Mouse (Mus musculus): ENCODE data around the gene Gm10271. TPM values are rescaled to one million over a fixed set of nuclear protein-coding genes. Genes with fewer than 3 reads are reported as not detected.

The Gm10271 gene
- polyA plus RNA-seq, 1 experiment: not detected

GRCm38 (mm10) chr10:116914586-116914985, 57.8 kb downstream of the Gm10271 start:
- Histone ChIP-seq H3K4me3 (ENCODE audit: insufficient read depth, low read length) (no peak overlapping the region), H3K27ac (ENCODE audit: insufficient read depth, low read length) (no peak overlapping the region), H3K4me1 (ENCODE audit: control insufficient read depth, insufficient read depth, low read length) (no peaks in the 10 kb centered on the region)
- TF ChIP-seq CTCF (IDR thresholded peaks at IDR 0.05; ENCODE audit: extremely low read depth, insufficient read depth, low read length): no peak
- no peak for TF ChIP-seq POLR2A (IDR thresholded peaks at IDR 0.05; ENCODE audit: extremely low read depth, insufficient read depth, low read length)

GRCm38 (mm10) chr10:116913647-116914273, 58.6 kb downstream of the Gm10271 start:
- Histone ChIP-seq H3K4me1 (ENCODE audit: control insufficient read depth, insufficient read depth, low read length) (no peaks in the 10 kb centered on the region), H3K4me3 (ENCODE audit: insufficient read depth, low read length) (no peak overlapping the region), H3K27ac (ENCODE audit: insufficient read depth, low read length) (no peak overlapping the region)
- TF ChIP-seq CTCF (IDR thresholded peaks at IDR 0.05; ENCODE audit: extremely low read depth, insufficient read depth, low read length) (no peak), POLR2A (IDR thresholded peaks at IDR 0.05; ENCODE audit: extremely low read depth, insufficient read depth, low read length) (no peak)

GRCm38 (mm10) chr10:116912850-116913249, 59.6 kb downstream of the Gm10271 start:
- H3K4me1 ChIP-seq (ENCODE audit: control insufficient read depth, insufficient read depth, low read length): no peaks in the 10 kb centered on the region
- no peak overlapping the region for H3K4me3 ChIP-seq (ENCODE audit: insufficient read depth, low read length)
- no peak overlapping the region for H3K27ac ChIP-seq (ENCODE audit: insufficient read depth, low read length)
- TF ChIP-seq POLR2A (IDR thresholded peaks at IDR 0.05; ENCODE audit: extremely low read depth, insufficient read depth, low read length): no peak
- TF ChIP-seq CTCF (IDR thresholded peaks at IDR 0.05; ENCODE audit: extremely low read depth, insufficient read depth, low read length): no peak

- TF ChIP-seq POLR2A (IDR thresholded peaks at IDR 0.05; ENCODE audit: extremely low read depth, insufficient read depth, low read length) (no peak), CTCF (IDR thresholded peaks at IDR 0.05; ENCODE audit: extremely low read depth, insufficient read depth, low read length) (no peak)
- Histone ChIP-seq H3K4me1 (ENCODE audit: control insufficient read depth, insufficient read depth, low read length) (no peaks in the 10 kb centered on the region), H3K4me3 (ENCODE audit: insufficient read depth, low read length) (no peak overlapping the region), H3K27ac (ENCODE audit: insufficient read depth, low read length) (no peak overlapping the region)
These were observed 63.3 kb downstream of the Gm10271 start for GRCm38 (mm10) chr10:116908901-116909642.

Other genes starting within 250 kb of the Gm10271 start
- gene Myrfl, start 75.7 kb downstream of the Gm10271 start, polyA plus RNA-seq (2012; rRNA removed): 0.10 and 0.11 TPM in 2 replicates
- gene Rab3ip, start 21.8 kb downstream of the Gm10271 start, polyA plus RNA-seq (2012; rRNA removed): 36.1 and 38.7 TPM in 2 replicates
- 0.04 and 0.34 TPM in 2 replicates for gene Best3, start 13.7 kb upstream of the Gm10271 start, polyA plus RNA-seq (2012; rRNA removed)
- 0.19 and 0.32 TPM in 2 replicates for gene Lrrc10, start 72.7 kb upstream of the Gm10271 start, polyA plus RNA-seq (2012; rRNA removed)
- gene Cct2, start 91.2 kb upstream of the Gm10271 start, polyA plus RNA-seq (2012; rRNA removed): 137 and 138 TPM in 2 replicates
- gene Frs2, start 175.9 kb upstream of the Gm10271 start, polyA plus RNA-seq (2012; rRNA removed): 34.9 and 35.9 TPM in 2 replicates